Mouse (Mus musculus) yolk sac, embryonic 10.5 days (tissue): ENCODE data around the gene Slc19a2.
A peak's percentile ranks its signal among the peaks of the same experiment; 100 is the strongest.
"Not testable (repeated sequence)": the region's sequence is repeated elsewhere in the genome, so short reads cannot be mapped to it uniquely, and the experiment has no call there.

Experiments used
- DNase-seq: peaks from one replicate; pipeline ENCODE4 v3.0.0-alpha.2; 2017; ENCODE audit warnings: low spot score

The Slc19a2 gene

DNA sequence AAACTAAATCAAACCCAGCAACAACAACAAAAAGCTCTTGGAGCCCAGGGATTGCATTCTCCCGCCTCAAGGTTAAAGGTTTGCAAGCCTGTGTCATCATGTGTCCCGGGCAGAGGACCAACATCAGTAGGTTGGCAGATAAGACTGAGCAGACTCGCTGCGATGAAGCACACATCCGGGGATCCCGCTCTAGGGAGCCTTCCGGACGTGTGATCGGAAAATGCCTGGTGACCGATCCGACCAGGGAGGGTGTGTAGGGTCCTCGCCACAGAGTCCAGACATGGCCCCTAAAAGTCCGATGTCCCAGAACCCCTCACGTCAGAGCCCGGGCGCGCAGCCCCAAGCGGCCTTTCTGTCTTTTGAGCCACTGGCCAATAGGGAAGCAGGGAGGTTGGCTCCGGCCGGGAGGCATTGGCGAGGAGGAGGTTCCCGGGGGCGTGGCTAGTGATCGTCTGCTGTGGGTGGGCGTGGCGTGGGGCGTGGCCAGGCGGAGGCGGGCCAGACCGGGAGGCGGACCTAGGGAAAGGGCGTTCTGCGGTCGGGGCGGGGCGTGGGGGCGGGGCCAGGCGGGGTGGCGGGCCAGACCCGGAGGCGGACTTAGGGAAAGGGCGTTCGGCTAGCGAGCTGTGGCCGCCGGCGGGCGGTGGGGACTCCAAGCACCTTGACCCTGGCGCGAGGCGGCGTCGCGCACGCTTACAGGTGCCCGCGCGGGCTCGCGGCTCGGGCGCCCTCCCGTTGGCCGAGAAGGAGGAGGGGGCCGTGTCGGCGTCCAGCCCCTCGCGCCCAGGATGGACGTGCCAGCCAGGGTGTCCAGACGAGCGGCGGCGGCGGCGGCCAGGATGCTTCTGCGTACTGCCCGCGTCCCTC lies at the start of gene Slc19a2:
Slc19a2 (plus strand) TSS at position 582 of the 867 bp plus-strand sequence.
- peak; percentile 99 for DNase-seq

DNA sequence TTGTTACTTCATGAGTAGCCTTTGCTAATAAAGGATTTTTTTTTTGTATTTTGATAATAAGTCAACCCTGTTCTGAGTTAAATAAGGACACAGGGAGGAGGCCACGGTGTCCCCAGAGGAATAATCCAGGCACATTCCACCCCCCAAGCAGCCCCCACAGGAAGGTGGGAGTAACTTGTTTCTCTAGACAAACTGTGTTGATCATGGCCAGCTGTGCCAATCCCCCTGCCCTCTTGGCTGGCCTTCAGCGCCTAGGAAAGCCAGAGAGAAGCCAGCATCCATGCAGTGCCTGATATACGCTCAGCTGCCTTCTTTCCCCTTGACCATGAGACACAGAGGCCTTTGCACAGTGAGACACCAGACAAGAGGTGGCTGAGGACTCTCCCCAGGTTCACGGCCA lies 49.3 kb upstream of the Slc19a2 start:
- DNase-seq, result no peak

DNA sequence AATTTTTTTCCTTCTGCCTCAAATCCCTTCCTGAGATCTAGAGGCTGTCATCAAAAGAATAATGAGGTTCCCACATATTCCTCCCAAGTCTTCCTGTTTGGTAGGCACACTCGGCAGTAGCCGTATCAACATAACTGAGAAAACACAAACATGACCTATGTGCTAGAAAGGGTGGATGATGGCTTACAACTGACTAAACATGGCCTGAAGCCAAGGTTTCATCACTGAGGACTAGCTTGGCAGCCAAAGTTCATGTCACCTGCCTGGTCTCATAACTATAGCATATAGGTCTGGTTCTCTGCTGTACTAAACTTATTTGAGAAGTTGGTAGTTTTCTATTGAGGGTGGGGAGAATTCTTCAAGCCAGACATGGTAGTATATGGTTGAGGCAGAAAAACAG lies 40.4 kb upstream of the Slc19a2 start:
- DNase-seq, result no peak

DNA sequence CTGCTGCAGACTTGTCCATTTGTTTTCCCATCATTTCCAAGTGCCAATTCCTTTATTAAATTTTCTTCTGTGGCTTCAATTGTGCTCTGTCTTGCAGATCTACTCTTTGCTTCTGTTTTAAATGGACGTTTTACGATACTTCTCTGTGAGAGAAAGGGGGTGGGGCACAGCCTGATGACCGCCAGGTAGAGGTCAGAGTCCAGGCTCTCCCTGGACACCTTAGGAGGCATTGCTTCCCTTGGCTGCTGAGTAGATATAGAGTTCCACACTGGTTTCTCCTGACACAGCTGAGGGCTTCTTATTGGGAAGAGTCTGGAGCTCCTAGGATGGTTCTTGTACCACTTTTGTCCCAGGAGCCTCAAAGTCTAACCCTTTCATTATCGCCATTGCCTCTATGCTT lies 37.9 kb upstream of the Slc19a2 start:
- DNase-seq, result peak; percentile 56

DNA sequence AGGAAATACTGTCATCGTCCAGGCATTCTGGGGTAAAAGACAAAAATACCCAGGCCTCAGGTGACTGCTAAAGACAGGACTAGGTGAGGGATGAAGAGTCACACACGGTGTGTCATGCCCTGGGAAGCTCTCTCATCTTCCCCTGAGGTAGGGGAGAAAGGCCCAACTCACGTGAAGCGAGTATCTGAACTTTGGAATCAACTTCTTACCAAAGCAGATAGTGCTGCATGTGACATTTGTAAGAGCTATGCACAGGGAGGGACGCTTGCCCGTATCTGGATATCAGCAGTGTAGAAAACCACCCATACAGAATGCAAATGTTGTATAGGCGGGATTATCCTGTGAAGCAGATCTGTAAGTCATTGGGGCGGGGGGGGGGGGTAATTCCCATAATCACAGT lies 36.2 kb upstream of the Slc19a2 start:
- DNase-seq, result peak; percentile 68

DNA sequence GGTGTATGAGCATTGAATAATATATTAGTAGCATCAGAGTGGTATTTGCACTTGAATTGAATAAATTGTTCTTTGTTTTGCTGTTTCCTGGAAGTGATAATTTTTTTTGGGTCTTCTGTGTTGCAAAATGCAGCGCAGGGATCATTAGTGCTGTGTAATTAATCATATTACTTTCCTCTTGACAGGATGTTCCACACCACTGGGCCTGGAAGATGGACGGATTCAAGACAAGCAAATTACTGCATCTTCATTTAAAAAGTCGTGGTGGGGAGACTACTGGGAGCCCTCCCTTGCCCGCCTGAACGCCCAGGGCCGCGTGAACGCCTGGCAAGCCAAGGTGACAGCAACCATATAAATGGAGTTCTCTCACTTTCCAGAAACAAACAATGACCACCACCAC lies 34.7 kb upstream of the Slc19a2 start:
- no peak for DNase-seq

DNA sequence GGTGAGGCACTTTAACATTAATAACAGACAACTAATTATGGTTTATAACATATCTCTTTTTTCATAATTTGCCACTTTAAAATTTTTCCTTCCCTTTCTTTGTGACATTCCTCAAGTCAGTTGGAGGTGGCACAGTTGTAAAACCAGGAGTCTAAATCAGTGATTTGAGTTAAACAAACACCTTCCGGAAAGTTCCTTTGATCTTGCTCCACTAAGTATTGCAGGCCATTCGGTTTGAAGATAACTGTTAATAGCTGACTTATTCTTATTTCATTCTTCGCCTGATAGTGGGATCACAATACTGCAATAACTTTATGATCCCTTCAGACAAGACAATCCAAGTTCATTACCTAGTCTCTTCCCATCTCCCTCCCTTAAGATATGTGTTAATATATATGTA lies 33.7 kb upstream of the Slc19a2 start:
- DNase-seq, result no peak

DNA sequence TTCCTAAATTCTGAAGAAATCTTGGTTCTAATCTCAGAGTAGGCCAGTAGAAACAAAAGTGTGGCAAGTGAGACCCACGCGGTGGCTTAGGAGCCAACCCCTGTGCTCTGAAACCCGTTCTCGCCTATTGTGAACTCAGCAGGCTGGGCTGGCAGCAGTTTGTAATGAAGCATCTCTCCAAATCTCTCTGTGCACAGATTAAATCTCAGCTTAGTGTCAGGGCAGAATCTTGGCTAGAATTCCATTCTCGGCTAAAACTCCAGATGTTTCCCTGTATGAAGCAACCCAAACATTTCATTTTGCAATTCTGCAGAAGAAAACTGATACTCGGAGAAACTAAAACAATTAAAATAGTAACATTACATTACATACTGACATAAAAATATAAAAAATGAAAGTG lies 33.3 kb upstream of the Slc19a2 start:
- DNase-seq, result no peak

DNA sequence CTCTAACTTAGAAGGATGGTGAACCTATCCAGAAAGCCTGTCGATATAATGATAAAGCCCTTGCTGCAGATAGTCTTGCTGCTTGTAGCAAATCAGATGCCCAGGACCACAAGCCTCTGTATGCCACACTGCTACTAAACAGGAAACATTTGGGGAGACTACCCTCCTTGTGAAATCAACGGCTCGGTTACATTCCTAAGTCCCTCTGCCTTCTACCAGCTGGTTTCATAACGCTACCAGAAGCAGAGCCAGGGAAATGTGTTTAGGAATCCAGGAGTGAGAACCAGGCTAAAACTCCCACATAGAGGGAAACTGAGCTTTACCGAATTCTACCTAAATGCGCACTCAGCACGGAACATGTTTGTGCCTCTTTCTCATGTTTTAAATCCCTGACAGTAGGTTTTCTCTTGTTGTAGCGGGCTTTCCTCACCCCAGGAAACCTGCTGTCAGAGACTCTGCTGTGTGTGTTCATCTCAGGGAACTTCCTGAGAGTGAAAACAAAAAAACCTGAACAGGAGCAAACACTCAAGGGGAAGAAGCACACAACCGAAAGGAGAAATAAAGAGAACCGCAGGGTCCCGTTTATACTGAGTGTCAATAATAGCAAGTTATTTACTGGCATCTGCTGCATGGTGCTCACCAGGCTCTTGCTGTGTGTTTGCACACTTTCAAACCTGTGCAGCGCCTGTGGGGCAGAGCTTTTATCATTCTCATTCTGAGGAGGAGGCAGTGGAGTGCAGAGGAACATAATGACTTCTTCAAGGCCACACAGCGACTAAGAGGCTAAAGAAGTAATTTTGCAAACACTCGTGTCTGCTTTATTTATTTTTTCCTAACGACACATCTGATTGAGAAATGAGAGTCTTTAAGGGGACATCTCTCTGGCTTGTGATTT lies 30.8 kb upstream of the Slc19a2 start:
- no peak for DNase-seq

DNA sequence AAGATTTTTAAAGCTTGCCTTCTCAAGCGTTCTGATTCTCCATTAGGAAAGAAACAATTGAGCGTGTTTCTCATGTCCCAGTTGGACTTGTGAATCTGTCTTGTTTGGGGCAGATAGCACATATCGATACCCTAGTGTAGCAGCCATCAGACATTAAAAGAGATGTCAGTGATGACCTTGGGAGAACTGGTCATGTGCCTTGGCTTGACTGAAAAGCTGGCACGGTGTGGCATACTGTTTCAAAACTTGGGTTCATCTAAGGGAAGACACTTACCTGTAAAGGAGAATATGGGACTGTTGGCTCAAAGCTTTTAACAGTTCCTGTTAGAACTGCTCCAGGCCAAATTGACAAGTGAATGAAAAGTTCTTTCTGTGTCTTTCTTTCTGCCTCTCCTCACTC lies 28.6 kb upstream of the Slc19a2 start:
- DNase-seq, result no peak

DNA sequence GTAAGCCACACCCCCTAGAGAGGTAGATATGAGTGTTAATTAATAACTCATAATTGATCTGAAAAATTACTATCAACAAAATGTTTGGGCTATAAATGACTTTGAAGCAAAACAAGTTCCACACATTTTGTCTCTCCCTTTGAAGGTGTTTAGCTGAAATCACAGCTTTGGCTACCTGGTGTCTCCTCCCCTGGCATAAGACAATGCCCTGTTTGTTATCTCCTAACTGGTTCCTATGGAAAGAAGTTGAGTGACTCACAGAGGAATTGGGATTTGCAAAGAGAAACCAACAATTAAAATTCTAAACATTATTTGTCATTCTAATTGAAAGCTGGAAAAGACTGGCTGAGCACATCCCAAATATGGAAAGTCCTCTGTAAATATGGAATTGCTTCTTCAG lies 25.8 kb upstream of the Slc19a2 start:
- no peak for DNase-seq

DNA sequence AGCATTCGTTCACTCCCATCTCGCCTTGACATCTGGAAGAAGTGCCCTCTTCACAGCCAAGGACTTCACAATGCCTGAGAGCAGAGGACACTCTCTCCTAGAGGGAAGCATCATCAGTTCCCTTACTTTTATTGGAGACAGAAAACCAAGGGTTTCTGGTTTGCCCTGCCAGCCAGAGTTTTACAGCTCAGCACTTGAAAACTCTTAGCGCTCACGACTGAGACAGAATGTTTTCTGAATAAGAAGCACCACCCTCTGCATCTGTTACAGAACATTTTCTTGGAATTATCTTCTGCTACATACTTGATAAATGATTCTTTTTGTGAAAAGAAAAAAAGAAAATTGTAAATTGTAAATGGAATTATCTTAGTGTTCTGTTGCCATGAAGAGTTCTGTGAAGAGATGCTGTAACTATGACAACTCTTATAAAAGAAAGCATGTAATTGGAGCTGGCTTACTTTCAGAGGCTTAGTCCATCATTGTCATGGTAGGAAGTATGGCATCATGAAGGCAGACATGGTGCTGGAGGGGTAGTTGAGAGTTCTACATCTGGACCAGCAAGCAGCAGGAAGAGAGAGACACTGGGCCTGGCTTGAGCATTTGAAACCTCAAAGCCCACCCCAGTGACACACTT lies 16.8 kb upstream of the Slc19a2 start:
- DNase-seq, result not testable (repeated sequence)

DNA sequence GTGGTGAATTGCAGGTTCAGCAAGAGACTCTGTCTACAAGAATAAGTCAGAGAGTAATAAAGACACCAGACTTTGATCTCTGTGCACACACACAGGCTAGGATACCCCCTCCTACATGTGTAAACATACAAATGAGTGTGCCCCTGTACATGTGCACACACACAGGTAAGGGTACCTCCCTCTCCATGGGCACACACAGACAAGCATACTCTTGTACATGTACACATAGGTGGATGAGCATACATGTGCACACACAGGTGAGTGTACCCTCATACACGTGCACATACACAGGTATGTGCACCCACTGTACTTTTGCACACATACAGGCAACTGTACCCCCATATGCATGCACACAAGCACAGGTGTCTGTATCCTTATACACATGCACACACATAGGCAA lies 15.4 kb upstream of the Slc19a2 start:
- DNase-seq, result no peak

DNA sequence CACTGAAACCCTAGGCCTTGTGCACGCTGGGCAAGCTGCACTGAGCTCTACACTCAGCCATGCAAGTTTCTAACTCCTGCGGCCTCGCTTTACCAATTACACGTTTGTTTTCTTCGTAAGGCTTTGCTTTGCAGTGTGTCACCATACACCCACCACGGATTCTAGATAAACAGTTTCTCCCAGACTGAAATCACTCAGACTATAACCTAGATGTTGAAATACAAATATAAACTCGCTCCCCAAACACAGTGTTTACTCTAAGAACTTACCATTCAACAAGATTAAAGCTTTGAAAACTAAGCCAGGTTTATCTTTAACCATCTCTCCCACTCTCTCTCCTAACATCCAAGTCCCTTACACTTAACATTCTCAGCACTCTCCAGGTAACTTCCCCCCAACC lies 13.8 kb upstream of the Slc19a2 start:
- DNase-seq, result no peak

DNA sequence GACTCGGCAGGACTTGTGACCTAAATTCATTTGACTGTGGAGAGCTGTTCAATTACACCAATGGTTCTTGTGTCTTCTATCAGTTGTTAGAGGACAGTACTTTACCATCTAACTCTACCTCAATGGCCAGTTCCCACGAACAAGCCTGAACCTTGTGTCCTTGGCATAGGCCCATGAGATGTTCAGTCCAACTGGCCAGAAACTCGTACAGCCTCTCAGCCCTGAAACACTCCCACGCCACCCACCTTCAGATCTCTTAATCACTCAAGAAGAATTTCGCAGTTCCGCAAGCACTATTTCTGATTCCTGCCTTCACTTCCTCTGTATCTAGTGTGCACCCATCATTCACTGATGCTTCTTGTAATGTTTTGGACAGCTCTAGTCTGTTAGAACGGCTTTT lies 12.8 kb upstream of the Slc19a2 start:
- DNase-seq, result no peak

DNA sequence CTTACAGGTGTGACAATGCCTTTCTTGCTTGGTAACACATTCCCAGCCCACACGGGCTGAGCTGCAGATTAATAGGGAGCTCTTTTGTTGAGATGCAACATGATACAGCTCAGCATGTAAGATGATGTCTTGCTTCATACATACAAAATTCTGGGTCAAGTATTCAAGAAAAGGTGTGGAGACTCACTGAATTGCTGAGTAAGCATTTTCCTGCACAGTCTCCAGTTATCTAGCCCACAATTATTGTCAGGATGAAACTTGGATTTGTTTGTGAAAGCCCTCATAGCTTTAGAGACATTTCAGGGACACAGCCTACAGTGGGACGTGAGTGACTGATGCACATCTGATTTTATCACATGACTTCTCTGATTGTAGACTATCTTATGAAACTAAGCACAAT lies 7.4 kb upstream of the Slc19a2 start:
- DNase-seq, result no peak

DNA sequence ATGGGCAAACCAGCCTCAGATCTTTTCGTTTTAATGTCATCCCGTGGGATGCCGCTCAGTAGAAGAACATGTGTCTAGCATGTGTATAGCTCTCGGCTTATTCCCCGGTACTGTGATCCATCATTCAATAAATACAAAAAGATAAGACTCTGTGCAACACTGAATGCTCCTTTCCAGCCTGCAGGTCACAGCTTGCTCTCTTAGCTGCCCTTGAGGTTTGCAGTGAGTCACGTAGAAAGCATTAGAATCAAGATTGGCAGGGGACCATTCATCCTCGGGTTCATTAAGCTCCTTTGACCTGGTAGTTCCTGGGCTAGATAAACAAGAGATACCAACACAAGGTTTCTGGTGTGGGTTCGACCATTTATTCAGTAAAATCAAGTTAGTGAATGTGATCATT lies 6.0 kb upstream of the Slc19a2 start:
- DNase-seq, result no peak

DNA sequence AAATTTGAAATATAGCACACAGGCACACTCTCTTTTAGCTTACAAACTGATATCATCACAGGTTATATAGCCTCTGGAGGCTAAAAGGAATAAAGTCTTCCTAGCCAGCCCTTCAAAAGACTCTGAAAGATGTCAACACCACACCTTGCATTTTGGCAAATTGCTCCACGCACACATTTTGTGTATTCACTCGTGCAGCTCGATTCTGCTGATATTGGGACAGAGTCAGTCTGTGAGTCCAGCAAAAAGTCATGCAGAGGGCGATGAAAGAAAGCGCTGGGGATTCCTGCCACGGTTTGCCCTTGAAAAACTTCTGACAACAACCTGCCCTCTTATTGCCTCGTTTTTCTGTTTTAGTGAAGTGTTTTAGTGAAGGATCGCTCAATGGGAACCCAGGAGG lies 1.4 kb upstream of the Slc19a2 start:
- no peak for DNase-seq

DNA sequence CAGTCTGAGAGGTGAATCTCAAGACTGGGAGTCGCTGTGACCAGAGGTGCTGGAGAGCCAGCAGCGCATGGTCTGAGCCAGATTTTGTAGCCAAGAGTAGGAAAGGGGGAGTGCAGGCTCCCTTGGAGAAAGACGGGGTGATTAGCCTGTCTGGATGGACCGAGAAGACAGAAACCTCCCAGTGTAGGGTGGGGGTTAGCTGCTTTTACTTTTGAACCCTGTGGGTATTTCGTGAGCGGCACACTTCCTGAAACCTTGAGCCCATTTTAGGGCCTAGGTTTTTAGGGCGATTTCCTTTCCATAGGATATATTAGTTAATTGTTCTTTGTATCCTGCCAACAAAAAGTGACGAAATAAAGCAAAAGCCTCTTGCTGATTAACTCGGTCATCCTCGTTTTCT lies 875 bp upstream of the Slc19a2 start:
- no peak for DNase-seq

DNA sequence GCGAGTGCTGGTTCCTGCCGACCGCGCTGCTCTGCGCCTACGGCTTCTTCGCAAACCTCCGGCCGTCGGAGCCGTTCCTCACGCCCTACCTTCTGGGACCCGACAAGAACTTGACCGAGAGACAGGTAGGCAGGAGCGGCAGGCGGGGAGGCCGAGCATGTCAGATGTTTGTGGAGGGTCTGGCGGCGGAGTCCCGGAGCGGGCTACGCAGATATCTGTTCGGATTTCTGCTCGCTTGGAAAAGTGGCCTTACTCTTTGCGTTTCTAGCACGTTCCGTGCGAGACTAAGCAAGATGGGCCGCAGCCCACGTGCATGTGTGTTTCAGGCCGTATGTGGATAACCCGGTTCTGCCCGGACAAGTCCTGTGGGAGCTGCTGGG lies 476 bp downstream of the Slc19a2 start:
- DNase-seq, result no peak

DNA sequence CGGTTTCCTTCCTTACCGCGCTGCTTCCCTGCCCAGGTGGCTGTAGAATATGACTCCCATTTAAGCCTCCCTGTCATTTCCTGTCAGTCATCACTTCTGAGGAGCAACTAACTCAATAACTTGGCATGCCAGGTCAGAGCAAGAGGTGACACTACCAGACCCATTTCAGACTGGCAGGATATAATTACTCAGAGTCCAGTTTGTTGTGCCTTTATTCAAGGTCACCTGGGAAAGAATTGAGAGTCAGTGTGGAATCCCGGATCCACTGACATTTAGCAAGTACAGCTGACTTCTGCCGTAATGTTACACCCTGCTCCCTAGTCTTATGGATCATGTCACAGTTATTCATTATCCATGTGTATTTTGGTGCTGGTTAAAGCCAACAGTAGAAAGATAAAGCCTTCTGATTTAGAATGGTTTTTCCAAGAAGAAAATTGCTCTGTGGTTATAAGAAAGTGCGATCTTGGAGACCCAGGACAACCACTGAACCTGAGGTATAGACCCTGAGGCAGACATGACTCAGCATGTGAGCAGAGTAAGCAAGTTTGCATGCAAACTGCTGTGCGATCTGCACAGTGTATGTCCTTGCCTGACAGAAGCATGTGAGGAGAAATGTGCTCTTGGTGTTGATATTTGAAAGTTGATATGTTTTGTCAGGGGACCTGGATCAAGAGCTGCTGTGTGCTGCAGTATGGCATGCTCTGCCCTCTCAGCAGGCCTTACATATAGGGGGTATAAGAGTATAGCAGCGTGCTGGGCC lies 1.7 kb downstream of the Slc19a2 start:
- no peak for DNase-seq

DNA sequence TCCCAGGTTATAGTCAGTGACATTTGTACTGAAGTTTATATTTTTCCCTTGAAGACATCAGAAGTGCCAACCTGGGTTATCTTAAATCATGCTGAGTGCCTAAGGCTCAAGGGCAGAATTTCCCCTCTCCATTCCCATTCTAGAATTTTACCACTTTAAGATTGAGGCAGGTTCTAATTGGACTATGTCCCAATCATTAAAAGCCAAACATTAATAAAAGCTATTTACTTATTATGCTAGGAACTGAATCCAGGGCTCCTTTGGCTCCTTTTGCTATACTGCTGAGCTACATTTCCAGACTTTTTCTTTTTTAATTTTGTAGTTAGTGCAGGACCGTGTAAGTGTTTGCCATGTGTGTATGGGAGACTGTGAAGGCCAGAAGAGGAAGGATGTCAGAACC lies 2.6 kb downstream of the Slc19a2 start:
- DNase-seq, result no peak
